Mouse (Mus musculus) adrenal gland, adult (tissue): ENCODE measurements around the gene Aco1.

Source experiments
- DNase-seq, 2 experiments: peaks; one replicate each; pipeline ENCODE4 v3.0.0; 2022 to 2023; ENCODE audit warnings: low spot score in 1 of 2; ENCODE audit not compliant: inconsistent age in 2 of 2

Gene Aco1

DNA sequence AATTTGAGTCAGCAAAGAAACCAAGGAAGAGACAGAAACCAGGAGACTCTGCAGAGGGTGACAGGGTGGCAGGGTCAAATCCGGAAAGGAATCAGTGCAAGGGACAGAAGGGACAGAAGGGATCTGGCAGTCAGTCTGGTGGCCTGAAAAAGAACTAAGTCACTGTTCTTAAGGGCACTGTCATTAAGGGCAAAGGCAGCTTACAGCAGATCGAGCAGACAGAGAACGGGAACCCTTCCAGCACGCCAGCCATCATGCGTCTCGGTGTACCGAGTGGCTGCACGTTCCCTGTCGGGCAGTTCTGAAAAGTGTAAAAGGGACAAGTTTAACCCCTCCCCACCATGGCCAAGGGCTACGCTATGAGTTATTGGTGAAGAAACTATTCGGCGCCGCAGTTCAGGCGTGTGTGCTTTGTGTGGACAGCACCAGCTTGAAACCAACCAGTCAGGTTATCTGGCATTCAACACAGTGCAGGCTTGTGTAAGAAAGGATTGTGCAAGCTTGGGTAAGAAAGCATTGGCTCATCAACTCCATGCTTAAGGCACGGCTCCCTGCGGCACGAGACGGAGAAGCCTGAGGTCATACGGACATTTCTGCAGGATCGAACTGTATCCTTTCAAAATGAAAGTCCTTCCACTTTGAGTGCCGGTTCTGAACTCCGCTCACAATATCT lies 62.5 kb downstream of the Aco1 start:
- peak in 1 of 2 experiments; percentile 55 for DNase-seq

DNA sequence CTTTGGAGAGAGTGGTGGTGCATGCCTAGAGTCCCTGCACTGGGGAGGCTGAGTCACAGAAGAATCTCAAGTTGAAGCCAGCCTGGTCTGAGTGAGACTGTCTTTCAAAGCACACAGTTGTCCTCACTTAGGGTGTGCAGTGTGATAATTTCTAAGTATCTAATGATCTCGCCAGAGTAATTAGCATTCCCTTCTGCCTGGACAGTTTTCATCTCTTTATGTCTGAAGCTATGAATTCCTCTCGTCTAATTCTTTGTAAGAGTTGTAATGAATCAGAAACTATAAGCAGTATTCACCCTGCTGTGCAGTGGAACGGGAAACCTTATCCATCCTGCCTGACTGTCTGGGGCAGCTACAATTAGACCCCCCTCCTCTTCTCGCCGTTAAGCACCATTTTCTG lies 64.8 kb downstream of the Aco1 start:
- no peak for DNase-seq

DNA sequence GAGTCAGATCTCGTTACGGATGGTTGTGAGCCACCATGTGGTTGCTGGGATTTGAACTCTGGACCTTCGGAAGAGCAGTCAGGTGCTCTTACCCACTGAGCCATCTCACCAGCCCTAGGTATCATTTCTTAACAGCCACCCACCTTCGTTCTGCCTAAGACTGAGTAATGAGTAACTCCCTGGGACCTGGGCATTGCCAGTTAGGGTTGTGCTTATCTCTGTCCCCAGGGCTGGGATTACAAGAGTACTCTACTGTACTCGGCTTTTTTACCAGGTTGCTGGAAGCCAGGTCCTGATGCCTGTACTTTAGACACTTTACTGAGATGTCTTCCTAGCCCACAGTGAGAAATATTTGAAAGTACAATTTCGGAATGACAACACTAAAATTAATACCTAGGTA lies 69.3 kb downstream of the Aco1 start:
- DNase-seq, result no peak

DNA sequence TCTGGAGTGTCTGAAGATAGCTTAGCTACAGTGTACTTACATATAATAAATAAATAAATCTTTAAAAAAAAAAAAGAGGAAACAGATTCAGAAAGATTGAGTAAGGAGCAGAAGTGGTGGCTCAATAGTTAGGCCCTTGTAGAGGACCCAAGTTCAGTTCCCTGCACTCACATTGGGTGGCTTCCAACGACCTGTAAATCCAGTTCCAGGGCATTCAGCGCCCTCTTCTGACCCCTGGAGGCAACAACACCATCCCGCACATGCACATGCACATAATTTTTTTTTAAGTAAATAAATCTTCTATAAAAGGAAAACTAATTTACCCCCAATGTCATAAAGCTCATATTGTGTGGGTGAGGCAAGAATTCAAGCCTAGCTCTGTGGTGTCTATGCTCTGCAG lies 75.0 kb downstream of the Aco1 start:
- DNase-seq, result no peak

DNA sequence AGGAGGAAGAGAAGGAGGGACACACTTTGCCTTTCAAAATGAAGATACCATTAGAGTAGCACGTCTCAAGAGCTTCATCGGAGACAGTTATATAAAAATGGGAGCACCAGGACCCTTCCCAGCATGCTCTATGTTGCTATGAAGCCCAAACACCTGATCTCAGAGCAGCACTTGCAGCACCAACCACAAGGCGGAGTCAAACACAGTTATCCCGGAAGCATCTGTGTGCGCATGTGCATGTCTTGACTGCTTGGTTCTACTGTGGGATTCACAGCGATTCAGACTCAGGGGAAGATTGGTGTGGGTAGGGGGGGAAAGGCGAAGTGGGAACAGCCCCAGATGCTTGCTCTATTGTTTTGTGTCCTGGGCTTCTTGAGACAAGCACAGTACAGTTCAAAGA lies 75.5 kb downstream of the Aco1 start:
- peak in 1 of 2 experiments; percentile 55 for DNase-seq

DNA sequence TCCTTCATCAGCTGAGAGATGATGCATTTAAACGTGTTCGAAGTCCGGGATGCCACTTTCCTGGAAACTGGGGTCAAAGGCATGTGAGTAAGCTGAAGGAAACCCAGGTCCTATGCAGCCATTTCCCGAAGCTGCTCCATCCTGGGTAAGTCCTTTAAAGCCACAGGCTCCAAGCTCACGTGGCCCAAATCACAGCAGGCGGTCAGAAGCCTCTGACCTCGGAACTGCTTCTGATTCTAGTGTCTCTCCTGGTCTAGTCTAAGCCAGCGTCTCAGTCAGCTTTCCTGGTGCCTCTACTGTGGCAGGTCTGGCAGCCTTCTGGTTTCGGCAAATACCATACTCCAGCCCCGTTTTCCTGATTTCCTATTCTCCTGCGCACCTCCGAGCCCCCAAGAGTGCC lies 77.6 kb downstream of the Aco1 start:
- DNase-seq, result no peak

DNA sequence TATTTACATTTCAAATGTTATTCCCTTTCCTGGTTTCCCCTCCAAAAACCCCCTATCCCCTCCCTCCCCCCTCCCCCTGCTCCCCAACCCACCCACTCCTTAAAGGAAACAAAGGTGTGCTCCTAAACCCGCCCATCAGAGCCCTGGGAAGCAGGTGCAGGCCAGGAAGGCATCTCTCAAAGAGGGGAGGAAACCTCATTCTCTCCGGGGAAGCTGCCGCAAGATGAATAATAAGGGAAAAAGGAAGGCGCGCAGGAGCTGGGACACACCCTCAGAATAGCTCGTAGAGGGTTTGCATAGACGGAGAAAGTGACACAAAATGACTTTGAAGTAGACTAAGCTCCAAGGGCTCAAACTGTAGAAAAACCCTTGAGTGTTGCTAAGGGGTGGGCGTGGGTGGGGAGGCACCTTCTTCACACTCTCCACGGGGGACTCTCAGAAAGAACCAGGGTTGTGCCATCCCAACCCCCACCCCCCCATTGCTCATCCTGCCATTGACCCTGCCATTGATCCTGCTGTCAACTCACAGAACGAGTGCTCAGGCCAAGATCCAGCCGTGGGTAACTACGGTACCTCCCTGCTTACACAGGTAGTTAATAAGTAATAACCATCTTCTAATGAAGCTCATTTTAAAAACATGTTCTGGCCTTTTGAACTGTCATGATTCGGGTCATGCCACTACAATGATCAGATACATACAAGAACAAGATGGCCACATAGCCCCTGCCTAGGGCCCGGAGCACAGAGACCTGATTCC lies 78.3 kb downstream of the Aco1 start:
- DNase-seq, result no peak

DNA sequence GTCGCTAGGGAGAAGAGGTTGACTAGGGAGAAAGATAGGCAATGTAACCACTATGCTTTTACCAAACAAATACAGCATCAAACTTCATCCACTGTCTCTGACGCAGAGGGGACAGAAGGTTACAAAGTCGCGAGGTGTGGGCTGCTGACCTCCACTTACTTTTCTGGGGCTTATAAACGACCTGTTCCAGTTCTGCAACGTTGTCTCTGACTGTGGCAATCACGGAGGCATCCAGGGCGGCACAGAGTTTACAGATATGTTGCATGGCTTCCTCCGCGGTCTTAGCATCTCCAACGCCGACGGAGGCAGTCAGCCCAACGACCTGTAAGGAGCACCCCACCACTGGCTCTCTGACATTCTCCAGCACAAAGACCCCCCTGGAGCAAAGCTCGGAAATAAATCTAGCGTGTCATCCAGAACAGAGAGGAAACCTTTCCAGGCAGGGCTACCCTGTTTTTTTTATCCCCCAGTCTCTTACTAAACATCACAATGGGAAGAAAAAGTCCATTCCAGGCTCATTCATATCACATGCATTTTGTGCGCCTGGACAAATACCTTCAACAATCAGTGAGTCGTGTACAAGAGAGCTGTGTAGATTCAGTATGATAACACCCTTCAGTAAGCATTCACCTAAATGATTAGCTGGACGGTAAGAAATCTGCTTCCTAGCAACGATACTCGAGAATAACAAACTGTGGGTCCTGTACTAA lies 79.2 kb downstream of the Aco1 start:
- DNase-seq, result no peak

DNA sequence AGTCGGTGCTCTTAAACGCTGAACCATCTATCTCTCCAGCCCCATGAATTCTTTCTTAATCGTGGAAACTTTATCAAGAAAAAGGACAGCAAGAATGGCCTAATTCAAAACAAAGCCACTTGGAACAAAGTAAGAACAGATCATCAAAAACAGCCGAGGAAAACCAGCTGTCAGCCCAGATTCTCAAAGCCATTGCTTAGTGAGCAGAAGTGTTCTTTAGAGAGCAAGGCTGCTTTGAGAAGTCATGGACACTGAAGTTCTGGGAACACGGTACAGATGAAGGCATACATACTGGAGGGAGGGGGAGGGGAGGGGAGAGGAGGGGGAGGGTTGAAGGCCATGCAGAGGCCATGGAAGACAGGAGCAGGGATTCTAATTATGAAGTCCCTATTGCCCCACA lies 83.2 kb downstream of the Aco1 start:
- no peak for DNase-seq

DNA sequence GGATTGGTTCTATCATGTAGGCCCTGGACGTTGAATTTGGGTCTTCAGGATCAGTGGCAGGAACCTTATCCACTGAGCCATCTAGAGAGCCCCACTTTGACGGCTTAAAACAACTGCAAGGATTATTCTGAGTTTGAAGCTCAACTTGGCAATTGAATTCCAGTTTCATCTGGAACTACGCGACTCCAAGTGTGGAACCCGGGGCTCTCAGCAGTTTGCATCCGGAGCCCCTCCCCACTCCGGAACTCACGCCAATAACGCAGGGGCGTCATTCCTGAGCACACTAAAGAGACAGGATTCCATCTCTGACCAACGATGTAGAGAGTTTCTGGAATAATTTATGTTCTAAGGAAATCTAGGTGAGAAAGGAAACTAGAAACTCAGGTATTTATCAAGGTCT lies 84.2 kb downstream of the Aco1 start:
- DNase-seq, result no peak

DNA sequence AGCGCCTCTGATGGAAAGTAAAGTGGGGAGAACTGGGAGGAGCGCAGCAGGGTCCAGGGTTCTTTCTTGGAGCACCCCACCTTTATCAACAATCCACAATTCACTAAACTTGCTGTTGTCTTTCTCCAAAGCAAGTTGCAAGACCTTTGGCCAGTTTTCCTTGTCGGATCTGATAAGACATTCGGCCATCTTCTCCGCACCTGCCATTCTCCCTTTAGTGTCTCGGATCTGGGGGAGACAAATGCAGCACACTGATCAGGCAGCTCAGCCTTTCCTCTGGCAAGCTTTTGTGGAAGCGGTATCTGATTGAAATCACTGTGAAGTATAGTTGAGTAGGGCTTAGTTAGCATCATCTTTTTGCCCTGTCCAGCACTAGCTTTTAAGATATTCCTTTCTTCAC lies 85.0 kb downstream of the Aco1 start:
- no peak for DNase-seq

DNA sequence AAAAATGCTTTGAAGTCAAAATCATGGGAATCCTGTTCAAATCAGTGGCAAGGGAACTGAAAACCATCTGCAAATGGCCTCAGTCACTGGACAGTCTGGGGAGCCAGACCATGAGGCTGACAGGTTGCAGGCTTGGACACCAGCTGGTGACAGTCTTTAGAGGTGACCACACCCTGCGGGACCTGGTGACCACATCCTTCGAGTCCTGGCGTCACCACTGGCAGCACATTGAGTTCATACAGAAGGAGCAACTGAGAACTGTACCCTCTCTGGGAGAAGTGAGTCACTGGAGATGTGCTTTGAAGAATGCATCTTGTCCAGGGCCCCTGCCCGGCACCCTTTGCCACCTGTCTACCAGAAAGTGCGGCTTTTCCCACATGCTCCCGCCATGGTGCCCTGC lies 86.8 kb downstream of the Aco1 start:
- no peak for DNase-seq

DNA sequence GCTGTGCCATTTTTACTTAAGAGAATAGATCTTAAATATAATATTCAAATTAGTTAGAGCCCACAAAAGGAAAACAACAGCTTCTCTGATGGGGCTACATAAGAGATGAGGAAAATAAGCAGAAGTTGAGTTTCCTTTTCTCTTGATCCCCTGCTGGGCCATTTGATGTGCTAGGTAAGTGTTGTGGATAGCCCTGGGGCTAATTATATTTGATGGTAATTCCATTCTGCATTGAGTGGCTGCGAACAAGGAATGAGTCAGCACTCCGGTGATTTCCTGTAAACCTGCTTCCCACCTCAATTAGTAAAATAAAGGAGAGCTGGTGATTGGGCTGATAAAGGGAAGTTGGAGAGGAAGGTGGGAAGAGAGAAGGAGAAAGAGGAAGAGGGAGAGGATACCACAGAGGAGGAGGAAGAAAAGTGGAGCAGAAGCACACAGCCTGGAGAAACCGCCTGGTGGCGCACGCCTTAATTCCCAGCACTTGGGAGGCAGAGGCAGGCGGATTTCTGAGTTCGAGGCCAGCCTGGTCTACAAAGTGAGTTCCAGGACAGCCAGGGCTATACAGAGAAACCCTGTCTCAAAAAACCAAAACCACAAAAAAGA lies 90.3 kb downstream of the Aco1 start:
- no peak for DNase-seq

DNA sequence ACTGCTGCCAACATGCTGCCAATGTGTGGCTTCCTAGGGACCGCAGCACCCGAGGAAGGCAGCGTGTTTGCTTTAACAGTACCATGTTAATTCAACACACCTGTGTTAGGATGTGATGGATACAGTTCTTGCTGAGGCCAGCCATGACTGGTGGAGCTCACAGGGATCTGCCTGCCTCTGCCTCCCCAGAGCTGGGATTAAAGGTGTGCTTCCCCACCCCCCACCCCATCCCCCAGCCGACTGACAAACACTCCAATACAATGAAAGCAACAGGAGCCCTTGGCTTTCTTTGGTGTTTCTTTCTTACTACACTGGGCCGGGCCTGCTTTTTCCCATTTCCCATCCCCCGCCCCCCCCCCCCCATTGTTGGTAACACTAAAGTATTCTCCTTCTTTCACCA lies 91.4 kb downstream of the Aco1 start:
- no peak for DNase-seq

DNA sequence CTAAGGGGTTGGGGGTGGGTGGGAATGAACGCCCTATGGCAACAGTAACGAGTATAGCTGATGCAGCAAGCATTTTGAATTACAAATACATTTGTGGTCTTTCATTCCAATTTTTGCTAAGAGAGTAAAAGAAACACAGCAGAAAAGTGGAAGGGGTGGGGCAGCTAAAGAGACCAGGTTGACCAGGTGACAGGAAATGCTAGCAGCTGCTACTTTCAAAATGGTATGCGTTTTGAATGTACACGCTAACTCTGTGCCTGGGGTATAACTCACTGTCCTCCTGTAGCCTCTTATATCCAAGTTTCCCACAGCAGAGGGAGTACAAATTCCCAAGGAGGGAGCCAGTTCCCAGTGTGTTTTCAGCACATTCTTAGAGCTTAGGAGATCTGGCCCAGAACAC lies 93.9 kb downstream of the Aco1 start:
- no peak for DNase-seq

DNA sequence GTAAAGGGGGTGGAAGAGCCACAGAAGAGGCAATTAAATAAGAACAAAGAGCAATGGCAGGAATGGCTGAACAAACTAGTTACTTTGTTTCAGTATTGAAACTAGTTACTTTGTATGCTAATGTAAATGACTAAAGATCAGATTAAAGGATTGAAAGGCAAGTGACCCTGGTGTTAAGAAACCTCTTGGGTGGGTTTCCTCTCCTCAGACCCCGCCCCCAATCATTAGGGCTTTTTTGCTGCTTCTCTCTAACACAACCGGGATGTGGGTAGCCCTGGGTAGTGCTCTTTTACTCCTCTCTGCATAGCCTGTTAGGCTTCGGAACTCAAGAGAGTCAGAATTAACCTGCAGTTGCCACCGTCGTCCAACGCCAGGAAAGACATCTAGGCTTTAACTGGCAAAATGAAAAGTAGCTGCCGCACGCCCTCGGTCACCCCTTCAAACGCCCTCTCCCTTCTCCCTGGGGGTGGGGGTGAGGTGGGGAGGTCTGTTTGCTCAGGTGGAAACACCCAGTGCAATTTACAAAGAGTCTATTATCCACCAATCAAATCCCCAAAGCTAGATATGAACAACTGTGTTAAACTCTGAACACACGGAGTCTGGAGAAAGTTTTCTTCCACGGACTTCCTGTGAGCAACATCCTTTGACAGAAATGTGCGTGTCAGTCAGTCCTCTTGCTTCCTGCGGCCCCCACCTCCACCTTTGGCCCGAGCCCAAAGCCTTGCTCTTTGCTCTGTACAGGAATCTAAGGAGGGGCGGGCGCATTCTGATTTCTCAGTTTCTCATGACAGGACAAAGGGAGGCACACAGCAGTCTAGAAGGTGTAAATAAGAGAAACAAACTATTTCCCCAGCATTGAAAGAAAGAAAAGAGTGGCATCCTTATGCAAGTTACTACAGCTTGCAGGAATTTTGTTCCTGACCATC lies 95.9 kb downstream of the Aco1 start:
- DNase-seq, result peak; percentile 78 to 92

DNA sequence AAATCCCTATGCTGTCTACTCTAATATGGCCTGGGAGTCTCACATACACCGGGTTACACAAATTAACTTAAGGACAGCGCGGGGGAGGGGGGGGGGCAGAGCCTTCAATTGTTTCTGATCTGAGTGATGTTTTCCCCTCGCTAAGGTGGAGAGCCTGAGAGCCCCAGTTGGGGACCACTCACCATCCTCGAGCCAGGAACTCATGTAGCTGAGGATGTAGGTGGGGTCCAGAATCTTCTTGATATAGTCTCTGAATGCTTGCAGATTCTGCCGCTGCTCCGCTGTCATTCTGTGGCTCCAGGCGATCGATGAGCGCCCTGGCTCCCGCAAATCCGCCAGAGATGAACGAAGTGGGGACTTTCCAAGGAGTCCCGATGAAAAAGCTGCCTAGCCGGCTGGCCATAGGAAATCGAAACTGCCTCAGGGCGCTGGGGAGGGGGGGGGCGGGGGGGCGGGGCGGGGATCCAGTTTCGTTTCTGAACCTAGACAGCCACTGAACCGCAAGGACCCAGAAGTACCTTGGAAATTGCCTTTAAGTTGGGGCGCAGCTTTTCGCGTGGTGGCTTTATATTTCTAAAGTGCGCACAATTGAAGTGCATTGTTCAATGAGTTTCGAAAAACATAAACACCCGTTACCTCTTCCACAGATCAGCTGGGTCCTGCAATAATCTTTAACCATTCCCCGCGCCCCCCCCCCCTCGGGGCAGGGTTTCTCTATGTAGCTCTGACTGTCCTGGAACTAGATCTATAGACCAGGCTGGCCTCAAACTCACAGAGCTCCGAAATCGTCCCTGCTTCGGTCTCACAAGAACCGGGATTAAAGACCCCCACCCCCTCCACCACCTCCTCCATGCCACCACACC lies 96.8 kb downstream of the Aco1 start, which contains the start of gene Ddx58:
Ddx58 (minus strand) TSS at position 420 of the 863 bp plus-strand sequence.
- DNase-seq, result peak; percentile 56 to 87

DNA sequence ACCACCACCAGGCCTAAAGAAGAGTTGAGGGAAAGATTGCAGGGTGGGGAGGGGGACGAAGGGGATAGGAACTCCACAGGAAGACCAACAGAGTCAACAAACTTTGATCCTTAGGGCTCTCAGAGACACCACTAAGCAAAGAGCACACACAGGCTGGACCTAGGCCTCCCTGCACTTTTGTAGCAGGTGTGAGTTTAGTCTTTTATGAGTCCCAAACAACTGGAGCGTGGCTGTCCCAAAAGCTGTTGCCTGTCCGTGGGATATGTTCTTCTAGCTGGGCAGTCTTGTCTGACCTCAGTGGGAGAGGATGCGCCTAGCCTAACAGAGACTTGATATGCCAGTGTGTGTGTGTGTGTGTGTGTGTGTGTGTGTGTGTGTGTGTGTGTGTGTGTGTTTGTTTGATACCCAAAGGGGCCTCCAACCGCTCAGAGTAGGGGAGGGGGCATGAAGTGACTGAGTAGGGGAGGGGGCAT lies 97.4 kb downstream of the Aco1 start:
- DNase-seq, result peak in 1 of 2 experiments; percentile 62

DNA sequence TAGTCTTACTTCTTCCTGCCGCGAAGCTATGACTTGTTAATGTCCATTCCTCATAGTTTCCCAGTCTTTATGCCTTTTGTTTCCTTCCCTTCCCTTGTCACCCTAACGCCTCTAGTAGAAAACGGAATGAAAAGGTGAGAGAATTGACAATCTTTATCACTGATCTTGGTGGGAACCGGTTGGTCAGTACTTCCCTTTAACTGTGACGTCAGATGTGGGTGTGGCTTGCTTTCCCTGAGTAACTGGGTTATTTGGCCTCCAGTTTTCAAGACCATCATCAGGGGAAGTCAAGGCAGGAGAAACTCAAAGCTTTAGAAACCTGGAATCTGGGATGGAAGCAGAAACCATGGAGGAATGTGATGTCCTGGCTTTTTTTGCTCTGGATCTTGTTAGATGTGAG lies 99.0 kb downstream of the Aco1 start:
- no peak for DNase-seq

DNA sequence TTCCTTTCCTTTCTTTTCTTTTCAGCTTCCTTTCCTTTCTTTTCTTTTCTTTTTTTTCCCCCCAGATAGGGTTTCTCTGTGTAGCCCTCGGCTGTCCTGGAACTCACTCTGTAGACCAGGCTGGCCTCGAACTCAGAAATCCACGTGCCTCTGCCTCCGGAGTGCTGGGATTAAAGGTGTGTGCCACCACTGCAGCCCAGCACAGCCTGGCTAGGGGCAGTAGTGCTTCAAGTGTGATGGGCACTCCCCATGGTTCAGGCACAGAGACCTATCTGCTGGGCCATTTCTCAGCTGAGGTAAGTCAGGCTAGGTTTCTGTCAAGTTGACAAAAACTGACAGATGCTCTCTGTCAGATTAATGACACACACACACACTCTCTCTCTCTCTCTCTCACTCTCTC lies 100.1 kb downstream of the Aco1 start:
- no peak for DNase-seq
